ENCODE assay signal across 8 mouse cellular contexts in genomic region chr8:69653808-69654357, GRCm38 (mm10). TPM values are rescaled to one million over a fixed set of nuclear protein-coding genes. Genes with fewer than 3 reads are reported as not detected.
DNase-seq lines count a peak whose midpoint lies in the region; ATAC-seq and TF ChIP-seq lines count a peak whose summit lies in the region.

No protein-coding gene starts in this region.

- H3K9me3 ChIP-seq in lung, postnatal 0 days (ENCODE audit: low read length) = no peaks in the 10 kb centered on the region
- peaks cover 8% of the 10 kb centered on the region; the same call in 1 of the 2 replicates for H3K9me3 ChIP-seq in limb, embryonic 12.5 days
- no peaks in the 10 kb centered on the region for H3K9me3 ChIP-seq in stomach, embryonic 14.5 days (ENCODE audit: control insufficient read depth, low read depth, low read length)

- H3K4me3 ChIP-seq in lung, postnatal 0 days (ENCODE audit: low read depth, low read length) = no peak overlapping the region; the same call in 1 of the 2 replicates
- peak overlapping the region; percentile 63 for H3K4me3 ChIP-seq in limb, embryonic 12.5 days (replicated peaks)
- peak overlapping the region; percentile 62 for H3K4me3 ChIP-seq in stomach, embryonic 14.5 days (ENCODE audit: low read depth, low read length)

- H3K4me1 ChIP-seq in lung, postnatal 0 days (ENCODE audit: insufficient read depth, low read depth, low read length) = peaks cover 6% of the 10 kb centered on the region; the same call in 1 of the 2 replicates
- peaks cover 5% of the 10 kb centered on the region; the same call in 1 of the 2 replicates for H3K4me1 ChIP-seq in limb, embryonic 12.5 days (replicated peaks)
- no peaks in the 10 kb centered on the region for H3K4me1 ChIP-seq in stomach, embryonic 14.5 days (ENCODE audit: control insufficient read depth, insufficient read depth, low read length)

- H3K27ac ChIP-seq in lung, postnatal 0 days (ENCODE audit: low read length) = no peak overlapping the region
- no peak overlapping the region; the same call in 1 of the 2 replicates for H3K27ac ChIP-seq in limb, embryonic 12.5 days
- no peak overlapping the region; the same call in 1 of the 2 replicates for H3K27ac ChIP-seq in stomach, embryonic 14.5 days (ENCODE audit: low read length)

- no peaks in the 10 kb centered on the region for H3K36me3 ChIP-seq in lung, postnatal 0 days (ENCODE audit: insufficient read depth, low read length)
- no peaks in the 10 kb centered on the region for H3K36me3 ChIP-seq in limb, embryonic 12.5 days
- no peaks in the 10 kb centered on the region for H3K36me3 ChIP-seq in stomach, embryonic 14.5 days (ENCODE audit: control insufficient read depth, insufficient read depth, low read length)

- H3K4me2 ChIP-seq in lung, postnatal 0 days (replicated peaks; ENCODE audit: low read depth, low read length) = peak overlapping the region; percentile 77
- H3K4me2 ChIP-seq in limb, embryonic 12.5 days = peak overlapping the region; percentile 81
- peak overlapping the region; percentile 91 for H3K4me2 ChIP-seq in stomach, embryonic 14.5 days (replicated peaks; ENCODE audit: low read depth, low read length)

- no peak overlapping the region for H3K9ac ChIP-seq in lung, postnatal 0 days (replicated peaks; ENCODE audit: low read depth)
- no peak overlapping the region for H3K9ac ChIP-seq in limb, embryonic 12.5 days (replicated peaks)
- peak overlapping the region; percentile 69; the same call in 1 of the 2 replicates for H3K9ac ChIP-seq in stomach, embryonic 14.5 days (replicated peaks; ENCODE audit: low read depth, low read length)

- H3K27me3 ChIP-seq in lung, postnatal 0 days (replicated peaks; ENCODE audit: insufficient read depth, low read length) = no peaks in the 10 kb centered on the region
- no peaks in the 10 kb centered on the region for H3K27me3 ChIP-seq in limb, embryonic 12.5 days
- no peaks in the 10 kb centered on the region for H3K27me3 ChIP-seq in stomach, embryonic 14.5 days (ENCODE audit: control insufficient read depth, insufficient read depth, low read length)

- peak; percentile 9 for DNase-seq in cerebellum, adult 11-12 months
- no peak for DNase-seq in cerebellum, postnatal 4 days (ENCODE audit: low spot score in 2 of 2)
- DNase-seq in lung, postnatal 0 days (ENCODE audit: low spot score) = no peak
- no peak for DNase-seq in lung, postnatal 36 days
- DNase-seq in left cerebral cortex, adult 8-10 months (ENCODE audit: low spot score in 2 of 2) = no peak
- DNase-seq in layer of hippocampus, adult 18-20 months (ENCODE audit: low spot score in 2 of 2) = no peak

- TF ChIP-seq EP300 in lung, postnatal 0 days (IDR thresholded peaks at IDR 0.05) = no peak

- TF ChIP-seq CTCF in lung, postnatal 0 days (IDR thresholded peaks at IDR 0.05) = no peak

- ATAC-seq in lung, postnatal 0 days = no peak
- no peak for ATAC-seq in limb, embryonic 12.5 days (ENCODE audit: insufficient number of reproducible peaks, insufficient read depth, low FRiP score, low TSS enrichment, low read depth)
- ATAC-seq in stomach, embryonic 14.5 days (ENCODE audit: insufficient number of reproducible peaks, insufficient read depth, low FRiP score, low read depth) = no peak

- 39% methylated on average over 10 of the region's 10 CpGs for WGBS in lung, postnatal 0 days
- 44% methylated on average over 10 of the region's 10 CpGs for WGBS in limb, embryonic 12.5 days
- WGBS in stomach, embryonic 14.5 days = 42% methylated on average over 10 of the region's 10 CpGs

RNA-seq across cellular contexts. Expression of gene Zfp964, which starts 0.4 kb away (rescaled TPM):
- 0.95 and 1.1 TPM in 2 replicates for polyA plus RNA-seq in lung, postnatal 0 days (2015; fragmentation: Nextera tagmentation; extraction: Ambion mirVana)
- polyA plus RNA-seq in limb, embryonic 12.5 days (2016; fragmentation: Nextera tagmentation; extraction: Ambion mirVana) = 2.9 and 3.6 TPM in 2 replicates
- 2.3 and 3.0 TPM in 2 replicates for polyA plus RNA-seq in stomach, embryonic 14.5 days (2014; fragmentation: Nextera tagmentation; extraction: Ambion mirVana)
- total RNA-seq in left cerebral cortex, adult 8-10 months (2022) = 1 to 10 TPM; 3.6 to 4.6 (median 4.3) TPM
- total RNA-seq in layer of hippocampus, adult 18-20 months (2021) = 1 to 10 TPM; 5.5 TPM

RNA-seq across cellular contexts. Expression of gene Zfp868, which starts 28.5 kb away (rescaled TPM):
- 15.2 and 16.1 TPM in 2 replicates for polyA plus RNA-seq in lung, postnatal 0 days (2015; fragmentation: Nextera tagmentation; extraction: Ambion mirVana)
- polyA plus RNA-seq in limb, embryonic 12.5 days (2016; fragmentation: Nextera tagmentation; extraction: Ambion mirVana) = 30.7 and 31.1 TPM in 2 replicates
- 26.2 and 26.5 TPM in 2 replicates for polyA plus RNA-seq in stomach, embryonic 14.5 days (2014; fragmentation: Nextera tagmentation; extraction: Ambion mirVana)
- total RNA-seq in left cerebral cortex, adult 8-10 months (2022) = 10 to 100 TPM; 15.1 to 21.7 (median 18.7) TPM
- 10 to 100 TPM; 14.9 to 15.6 TPM for total RNA-seq in layer of hippocampus, adult 18-20 months (2021)

RNA-seq across cellular contexts. Expression of gene Zfp869, which starts 56.6 kb away (rescaled TPM):
- polyA plus RNA-seq in lung, postnatal 0 days (2015; fragmentation: Nextera tagmentation; extraction: Ambion mirVana) = 14.6 and 16.8 TPM in 2 replicates
- 32.0 and 32.2 TPM in 2 replicates for polyA plus RNA-seq in limb, embryonic 12.5 days (2016; fragmentation: Nextera tagmentation; extraction: Ambion mirVana)
- polyA plus RNA-seq in stomach, embryonic 14.5 days (2014; fragmentation: Nextera tagmentation; extraction: Ambion mirVana) = 30.4 and 30.9 TPM in 2 replicates
- 10 to 100 TPM; 22.9 to 25.9 (median 23.9) TPM for total RNA-seq in left cerebral cortex, adult 8-10 months (2022)
- total RNA-seq in layer of hippocampus, adult 18-20 months (2021) = 10 to 100 TPM; 19.5 to 21.2 TPM
